Mouse (Mus musculus) cortical plate, adult 2 months (tissue): ENCODE results near the gene H2afy2.

Experiments
- CTCF ChIP-seq: fragments of 200-500 bp; IDR thresholded peaks from 2 replicates; pipeline ENCODE4 v1.5.1; 2011; ENCODE audit warnings: mild to moderate bottlenecking, control low read depth, low read length; ENCODE audit not compliant: insufficient read depth; ENCODE audit errors: extremely low read depth
- POLR2A ChIP-seq: fragments of 200-500 bp; IDR thresholded peaks from 2 replicates; pipeline ENCODE4 v1.6.1; 2011; ENCODE audit warnings: mild to moderate bottlenecking, low read length, control low read depth; ENCODE audit not compliant: insufficient read depth; ENCODE audit errors: extremely low read depth

DNA sequence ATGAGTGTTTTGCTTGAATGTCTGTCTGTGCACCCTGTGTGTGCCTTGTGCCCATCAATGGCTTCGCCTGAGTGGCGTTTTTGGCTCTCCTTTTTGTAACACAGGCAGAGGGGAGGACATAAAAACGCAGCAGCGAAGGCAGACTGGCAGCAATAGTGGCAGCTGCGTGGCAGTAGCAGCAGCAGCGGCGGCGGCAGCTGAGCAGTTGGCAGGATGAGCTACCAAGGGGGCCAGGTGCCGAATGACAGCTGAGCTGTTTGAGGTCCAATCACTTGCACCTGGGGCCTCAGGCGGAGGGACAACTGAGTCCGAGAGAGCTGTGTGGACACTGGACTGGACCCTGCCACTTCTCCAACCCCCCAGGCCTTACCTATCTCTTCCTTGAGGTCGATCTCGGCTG is 36.6 kb downstream of the H2afy2 start:
- TF ChIP-seq POLR2A (no peak), CTCF (no peak)
